Mouse (Mus musculus) kidney, postnatal 0 days (tissue): ENCODE data around the gene Kctd12. TPM values are rescaled to one million over a fixed set of nuclear protein-coding genes. Genes with fewer than 3 reads are reported as not detected.

Experiments used
- ATAC-seq: fragments of 200-750 bp; cut with Nextera tagmentation; replicated peaks from 2 replicates; pipeline ENCODE4 v1.8.0; 2017; ENCODE audit warnings: low read depth, moderate number of reproducible peaks, moderate TSS enrichment, moderate library complexity; ENCODE audit not compliant: low FRiP score
- DNase-seq: peaks from one replicate; pipeline ENCODE4 v3.0.0-alpha.2; 2016; ENCODE audit warnings: low spot score
- H3K27ac ChIP-seq: fragments of 300-500 bp; sonication (generic); 2 replicates; pipeline ENCODE4 v1.5.1; 2014; ENCODE audit warnings: mild to moderate bottlenecking
- H3K27me3 ChIP-seq: fragments of 300-500 bp; sonication (generic); 2 replicates; pipeline ENCODE4 v1.6.1; 2014; ENCODE audit warnings: low read length, mixed read lengths; ENCODE audit not compliant: insufficient read depth
- H3K36me3 ChIP-seq: fragments of 300-500 bp; sonication (generic); 2 replicates; pipeline ENCODE4 v1.6.1; 2014; ENCODE audit warnings: low read length, mixed read lengths; ENCODE audit not compliant: insufficient read depth
- H3K4me1 ChIP-seq: fragments of 300-500 bp; sonication (generic); replicated peaks from 2 replicates; pipeline ENCODE4 v1.6.1; 2014; ENCODE audit warnings: antibody characterized with exemption, low read length, mixed read lengths; ENCODE audit not compliant: insufficient read depth
- H3K4me2 ChIP-seq: fragments of 300-500 bp; sonication (generic); 2 replicates; pipeline ENCODE4 v1.6.1; 2014; ENCODE audit warnings: mild to moderate bottlenecking, low read length, moderate library complexity, mixed read lengths
- H3K4me3 ChIP-seq: fragments of 300-500 bp; sonication (generic); replicated peaks from 2 replicates; pipeline ENCODE4 v1.5.1; 2014; ENCODE audit warnings: low read depth, low read length
- H3K9ac ChIP-seq: fragments of 300-500 bp; sonication (generic); 2 replicates; pipeline ENCODE4 v1.6.1; 2014; ENCODE audit warnings: low read depth, low read length
- H3K9me3 ChIP-seq: fragments of 300-500 bp; sonication (generic); replicated peaks from 2 replicates; pipeline ENCODE4 v1.6.1; 2016; ENCODE audit warnings: low read length, inconsistent platforms, mixed read lengths
- CTCF ChIP-seq: IDR thresholded peaks from 2 replicates; pipeline ENCODE4 v1.5.1; 2016; ENCODE audit warnings: antibody characterized with exemption, low read depth, mild to moderate bottlenecking, moderate library complexity
- WGBS: fragments of 180-500 bp; shearing (Covaris S2); extraction: QIAGEN DNeasy Blood & Tissue Kit; methylation state at CpG from one replicate; pipeline ENCODE4 v1.1.7; 2014; 5-methylcytosine and 5-hydroxymethylcytosine counted together
- polyA plus RNA-seq: library from polyadenylated mRNA; unstranded; fragments of >200 nt; fragmentation: Nextera tagmentation; extraction: Ambion mirVana; gene quantifications from 2 replicates; pipeline ENCODE4 v1.2.1, GENCODE M21; 2015

Gene Kctd12
- polyA plus RNA-seq, 1 experiment from 2014 or later = 8.6 TPM

- H3K27me3 ChIP-seq = no peaks in the 10 kb centered on the region
- no peaks in the 10 kb centered on the region for H3K4me1 ChIP-seq
- no peak overlapping the region for H3K4me3 ChIP-seq
- 86% methylated on average over 4 of the region's 4 CpGs for WGBS
- H3K27ac ChIP-seq = no peak overlapping the region
- no peaks in the 10 kb centered on the region for H3K36me3 ChIP-seq
- H3K9ac ChIP-seq = no peak overlapping the region
- ATAC-seq = no peak
- H3K4me2 ChIP-seq = no peak overlapping the region
- H3K9me3 ChIP-seq = no peaks in the 10 kb centered on the region
- no peak for DNase-seq
- no peak for TF ChIP-seq CTCF
Measured at GRCm38 (mm10) chr14:103007737-103008136, 25.3 kb upstream of the Kctd12 start.

DNA sequence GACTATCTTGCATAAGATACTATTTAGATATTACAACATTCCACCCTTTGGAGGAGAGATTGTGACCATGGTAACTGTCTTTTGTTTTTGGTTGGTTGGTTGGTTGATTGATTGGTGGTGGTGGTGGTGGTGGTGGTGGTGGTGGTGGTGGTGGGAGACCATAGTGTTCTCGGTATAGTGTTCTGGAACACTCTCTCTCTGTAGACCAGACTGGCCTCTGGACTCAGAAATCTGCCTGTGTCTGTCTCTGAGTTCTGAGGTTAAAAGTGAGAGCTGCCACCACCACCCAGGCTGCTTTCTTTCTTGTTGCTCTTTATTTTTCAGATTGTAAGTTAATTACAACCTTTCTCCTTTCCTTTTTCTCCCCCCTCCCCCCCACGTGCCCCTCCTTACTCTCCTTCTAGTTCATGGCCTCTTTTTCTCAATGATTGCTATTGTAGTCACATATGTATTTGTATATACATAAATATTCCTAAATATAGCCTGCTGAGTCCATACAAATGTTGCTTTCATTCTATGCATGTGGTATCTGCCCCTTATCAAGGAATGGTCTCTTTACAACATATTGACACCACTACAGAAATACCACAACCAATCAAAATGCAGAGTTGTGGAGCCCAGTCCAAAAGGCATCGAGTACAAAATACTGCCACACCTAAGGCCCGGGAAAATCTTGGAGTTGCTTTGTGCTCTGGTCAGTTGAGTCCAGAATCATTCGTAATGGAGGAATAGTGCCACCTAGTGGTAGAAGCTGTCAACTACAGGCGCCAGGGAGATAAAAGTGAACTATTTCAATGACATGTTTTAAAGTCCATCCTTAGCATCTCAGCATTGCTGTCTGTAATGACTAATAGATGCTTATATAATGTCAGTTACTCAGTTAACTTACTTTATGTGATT lies 12.5 kb upstream of the Kctd12 start:
- ATAC-seq (peak; percentile 75), DNase-seq (peak; percentile 92)
- H3K27ac ChIP-seq = no peak overlapping the region
- H3K4me3 ChIP-seq = no peak overlapping the region
- WGBS = 19% methylated on average over 6 of the region's 6 CpGs
- no peak overlapping the region for H3K9ac ChIP-seq
- peak; percentile 98 for TF ChIP-seq CTCF
- H3K4me2 ChIP-seq = no peak overlapping the region
- no peaks in the 10 kb centered on the region for H3K4me1 ChIP-seq
- H3K27me3 ChIP-seq = no peaks in the 10 kb centered on the region
- H3K36me3 ChIP-seq = no peaks in the 10 kb centered on the region
- no peaks in the 10 kb centered on the region for H3K9me3 ChIP-seq

DNA sequence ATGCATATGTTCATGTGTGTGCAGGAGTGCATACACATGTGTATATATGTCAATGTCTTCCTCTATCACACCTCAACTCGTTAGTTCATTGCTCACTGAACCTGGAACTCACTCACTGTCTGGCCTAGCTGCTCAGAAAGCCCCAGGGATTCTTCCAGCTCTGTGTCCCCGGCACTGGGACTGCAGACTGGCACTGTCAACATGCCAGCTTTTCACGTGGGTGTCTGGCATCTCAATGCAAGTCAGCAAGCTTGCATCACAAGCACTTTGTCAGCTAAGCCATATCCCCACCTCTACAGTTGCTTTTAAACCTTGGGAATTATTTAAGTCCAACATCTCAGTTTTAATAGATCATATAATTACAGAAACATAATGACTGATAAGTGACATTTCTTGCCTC lies 8.3 kb upstream of the Kctd12 start:
- TF ChIP-seq CTCF = no peak
- no peak for ATAC-seq
- Histone ChIP-seq H3K4me3 (no peak overlapping the region), H3K4me2 (no peak overlapping the region), H3K9me3 (no peaks in the 10 kb centered on the region), H3K9ac (no peak overlapping the region), H3K27me3 (no peaks in the 10 kb centered on the region), H3K36me3 (no peaks in the 10 kb centered on the region), H3K4me1 (no peaks in the 10 kb centered on the region), H3K27ac (no peak overlapping the region)
- WGBS = 75% methylated on average over 3 of the region's 3 CpGs
- DNase-seq = no peak

DNA sequence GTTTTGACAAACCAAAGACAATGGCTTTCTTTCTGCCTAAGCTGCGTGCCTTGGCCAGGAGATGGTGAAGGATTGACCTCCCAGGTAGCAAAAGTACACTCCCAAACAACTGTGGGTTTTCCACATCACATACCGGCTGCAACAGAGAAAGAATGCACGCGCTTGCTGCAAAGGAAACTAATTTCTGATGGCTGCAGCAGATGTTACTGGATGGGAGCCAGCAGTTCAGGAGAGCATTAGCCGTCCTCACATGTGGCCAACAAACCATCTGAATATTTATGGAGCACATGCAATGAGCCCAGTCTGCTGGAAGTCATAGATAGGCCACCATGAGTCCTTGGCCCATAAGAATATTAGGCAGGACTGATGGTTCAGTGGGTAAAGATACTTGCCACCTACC lies 7.4 kb upstream of the Kctd12 start:
- WGBS = 55% methylated on average over 5 of the region's 5 CpGs
- ATAC-seq = no peak

DNA sequence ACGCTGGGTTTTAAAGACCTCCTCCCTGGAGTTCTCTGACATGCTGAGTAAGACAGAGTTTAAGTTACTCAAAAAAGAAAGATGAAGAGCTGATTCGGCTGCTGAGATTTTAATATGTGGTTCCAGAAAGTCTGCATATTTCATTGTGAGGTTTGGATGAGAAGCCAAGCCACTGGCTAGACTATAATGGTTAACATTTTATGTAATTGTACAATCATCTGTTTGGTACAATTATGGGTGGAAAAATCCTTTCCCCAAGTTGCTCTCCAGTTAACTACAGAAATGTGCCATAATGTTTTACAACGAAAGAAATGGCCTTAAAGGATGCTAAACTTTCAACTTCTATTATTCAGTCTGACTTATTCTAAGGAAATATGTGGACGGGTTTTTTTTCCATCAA lies 6.8 kb upstream of the Kctd12 start:
- no peak overlapping the region for H3K9ac ChIP-seq
- no peaks in the 10 kb centered on the region for H3K36me3 ChIP-seq
- no peak for ATAC-seq
- no peak for TF ChIP-seq CTCF
- DNase-seq = no peak
- 70% methylated on average over 4 of the region's 4 CpGs for WGBS
- H3K9me3 ChIP-seq = no peaks in the 10 kb centered on the region
- no peak overlapping the region for H3K4me2 ChIP-seq
- H3K27me3 ChIP-seq = no peaks in the 10 kb centered on the region
- H3K4me3 ChIP-seq = no peak overlapping the region
- no peak overlapping the region for H3K27ac ChIP-seq
- H3K4me1 ChIP-seq = no peaks in the 10 kb centered on the region

More for the DNA sequence above, 7.4 kb upstream of the Kctd12 start:
- Histone ChIP-seq H3K4me3 (no peak overlapping the region), H3K4me1 (no peaks in the 10 kb centered on the region), H3K36me3 (no peaks in the 10 kb centered on the region), H3K9me3 (no peaks in the 10 kb centered on the region), H3K4me2 (no peak overlapping the region), H3K27me3 (no peaks in the 10 kb centered on the region), H3K9ac (no peak overlapping the region), H3K27ac (no peak overlapping the region)
- DNase-seq = no peak
- TF ChIP-seq CTCF = no peak

GRCm38 (mm10) chr14:102987626-102988025 lies 5.2 kb upstream of the Kctd12 start:
- Histone ChIP-seq H3K27me3 (no peaks in the 10 kb centered on the region), H3K4me3 (no peak overlapping the region), H3K4me1 (no peaks in the 10 kb centered on the region), H3K9me3 (no peaks in the 10 kb centered on the region), H3K9ac (no peak overlapping the region), H3K36me3 (no peaks in the 10 kb centered on the region), H3K4me2 (no peak overlapping the region), H3K27ac (no peak overlapping the region)
- 90% methylated on average over 5 of the region's 5 CpGs for WGBS
- no peak for DNase-seq
- no peak for TF ChIP-seq CTCF
- no peak for ATAC-seq
